ENCODE assay signal across 7 mouse cellular contexts in genomic region chr12:85572047-85572475, GRCm38 (mm10). TPM values are rescaled to one million over a fixed set of nuclear protein-coding genes. Genes with fewer than 3 reads are reported as not detected.
A peak's percentile ranks its signal among the peaks of the same experiment; 100 is the strongest.
DNase-seq lines count a peak whose midpoint lies in the region; TF ChIP-seq lines count a peak whose summit lies in the region.

No protein-coding gene starts in this region.

- TF ChIP-seq POLR2A in myocyte (IDR thresholded peaks at IDR 0.05; ENCODE audit: insufficient read length, low read depth), result peak; percentile 51

- intact Hi-C loops in left cerebral cortex, postnatal 25 days (cut with DNase I), result no loop called here

- WGBS in hindbrain, embryonic 10.5 days, result 32% methylated on average over 10 of the region's 10 CpGs

- H3K9me3 ChIP-seq in hindbrain, embryonic 10.5 days, result no peaks in the 10 kb centered on the region

- no peaks in the 10 kb centered on the region for H3K79me2 ChIP-seq in myocyte (ENCODE audit: control insufficient read depth, insufficient read depth)

- H3ac ChIP-seq in myocyte (ENCODE audit: control insufficient read depth, insufficient read length), result no peak overlapping the region

- H3K4me1 ChIP-seq in hindbrain, embryonic 10.5 days (replicated peaks), result peaks cover 9% of the 10 kb centered on the region

- peak overlapping the region; percentile 18; the same call in 1 of the 2 replicates for H3K4me3 ChIP-seq in hindbrain, embryonic 10.5 days
- H3K4me3 ChIP-seq in myocyte, result no peak overlapping the region

- no peaks in the 10 kb centered on the region; the same call in 1 of the 2 replicates for H3K27me3 ChIP-seq in hindbrain, embryonic 10.5 days (ENCODE audit: insufficient read depth, poor library complexity, severe bottlenecking)
- no peaks in the 10 kb centered on the region for H3K27me3 ChIP-seq in myocyte (ENCODE audit: control insufficient read depth, insufficient read depth, insufficient read length)

- no peaks in the 10 kb centered on the region for H3K36me3 ChIP-seq in hindbrain, embryonic 10.5 days
- H3K36me3 ChIP-seq in myocyte (ENCODE audit: control insufficient read depth, insufficient read depth), result no peaks in the 10 kb centered on the region

- H3K4me2 ChIP-seq in myocyte (ENCODE audit: low read depth), result peak overlapping the region; percentile 80

- peak overlapping the region; percentile 77 for H3K27ac ChIP-seq in hindbrain, embryonic 10.5 days

- DNase-seq in ZHBTc4 (ENCODE audit: low read depth, low spot score), result peak; percentile 89
- peak; percentile 39 for DNase-seq in cerebellum, adult 8-10 months
- DNase-seq in forelimb bud, embryonic 11.5 days (ENCODE audit: low read depth, low spot score), result peak; percentile 43
- peak; percentile 55 for DNase-seq in hindbrain, embryonic 10.5 days (ENCODE audit: low spot score)
- DNase-seq in left cerebral cortex, postnatal 25 days (ENCODE audit: low spot score in 2 of 2), result peak; percentile 27 to 38
- DNase-seq in urinary bladder, postnatal 4 days (ENCODE audit: low spot score in 2 of 2), result peak; percentile 55 to 69

TF ChIP-seq in myocyte, 11 proteins besides CTCF, POLR2A, EP300 and RAD21:
- no peak for TF ChIP-seq MYOD1 (IDR thresholded peaks at IDR 0.05; ENCODE audit: control insufficient read depth in 1 of 3, insufficient read length in 2 of 3, low read depth in 2 of 3)
- no peak for TF ChIP-seq REST (IDR thresholded peaks at IDR 0.05; ENCODE audit: insufficient read depth, insufficient read length)
- TF ChIP-seq POLR2AphosphoS2 (IDR thresholded peaks at IDR 0.05; ENCODE audit: insufficient read length, low read depth), result peak; percentile 32

RNA-seq across cellular contexts. Expression of gene Jdp2, which starts 26.8 kb away (rescaled TPM):
- polyA plus RNA-seq in hindbrain, embryonic 10.5 days (2016; fragmentation: Nextera tagmentation; extraction: Ambion mirVana), result 0.25 TPM in 1 of 2 replicates, not detected in the other
- 10 to 100 TPM; 66.6 to 75.2 TPM for total RNA-seq in left cerebral cortex, postnatal 25 days (2021)
- polyA plus RNA-seq in myocyte (2012; fragmentation: generic; extraction: Trizol), result 72.9 TPM

Comparison
In these comparisons a context has a peak if more than half of its experiments do, and no peak if none do; other contexts are left out.
1. DNase-seq: peak in every context shown above with its lines; median percentile 89 in ZHBTc4; 62 in urinary bladder, postnatal 4 days; 55 in hindbrain, embryonic 10.5 days; 43 in forelimb bud, embryonic 11.5 days; 39 in cerebellum, adult 8-10 months; 32 in left cerebral cortex, postnatal 25 days.
2. RNA of gene Jdp2, which starts 26.8 kb away (polyA plus RNA-seq): 72.9 TPM in myocyte (single experiment); 0.25 TPM in hindbrain, embryonic 10.5 days; every median in the first group is over 10 times any median in the second.